Mouse (Mus musculus) hindbrain, embryonic 13.5 days (tissue): ENCODE results near the gene Gm49342. TPM values are rescaled to one million over a fixed set of nuclear protein-coding genes. Genes with fewer than 3 reads are reported as not detected.
"Not testable (repeated sequence)": the region's sequence is repeated elsewhere in the genome, so short reads cannot be mapped to it uniquely, and the experiment has no call there.

Source experiments
- ATAC-seq: fragments of 200-750 bp; cut with Nextera tagmentation; 2 replicates; pipeline ENCODE4 v1.8.0; 2017; ENCODE audit warnings: moderate TSS enrichment; ENCODE audit not compliant: low FRiP score
- H3K27ac ChIP-seq: fragments of 300-500 bp; sonication (generic); 2 replicates; pipeline ENCODE4 v1.5.1; 2015; ENCODE audit warnings: inconsistent platforms, mild to moderate bottlenecking, moderate library complexity
- H3K27me3 ChIP-seq: fragments of 300-500 bp; sonication (generic); 2 replicates; pipeline ENCODE4 v1.6.1; 2015; ENCODE audit warnings: mild to moderate bottlenecking, inconsistent platforms
- H3K36me3 ChIP-seq: fragments of 300-500 bp; sonication (generic); 2 replicates; pipeline ENCODE4 v1.6.1; 2015; ENCODE audit warnings: mild to moderate bottlenecking, inconsistent platforms
- H3K4me1 ChIP-seq: fragments of 300-500 bp; sonication (generic); replicated peaks from 2 replicates; pipeline ENCODE4 v1.6.1; 2015; ENCODE audit warnings: inconsistent platforms
- H3K4me2 ChIP-seq: fragments of 300-500 bp; sonication (generic); 2 replicates; pipeline ENCODE4 v1.6.1; 2015; ENCODE audit warnings: inconsistent platforms, mild to moderate bottlenecking, moderate library complexity
- H3K4me3 ChIP-seq: fragments of 300-500 bp; sonication (generic); 2 replicates; pipeline ENCODE4 v1.5.1; 2015; ENCODE audit warnings: mild to moderate bottlenecking, inconsistent platforms
- H3K9ac ChIP-seq: fragments of 300-500 bp; sonication (generic); 2 replicates; pipeline ENCODE4 v1.6.1; 2015; ENCODE audit warnings: mild to moderate bottlenecking, inconsistent platforms
- H3K9me3 ChIP-seq: fragments of 300-500 bp; sonication (generic); 2 replicates; pipeline ENCODE4 v1.6.1; 2016; ENCODE audit warnings: inconsistent platforms
- WGBS: fragments of 180-500 bp; shearing (Covaris S2); methylation state at CpG from one replicate; pipeline ENCODE4 v1.1.7; 2015; 5-methylcytosine and 5-hydroxymethylcytosine counted together
- polyA plus RNA-seq: library from polyadenylated mRNA; unstranded; fragments of >200 nt; fragmentation: Nextera tagmentation; extraction: Ambion mirVana; gene quantifications from 2 replicates; pipeline ENCODE4 v1.2.1, GENCODE M21; 2015

Gene Gm49342
- polyA plus RNA-seq: not detected in 2 replicates

- Histone ChIP-seq H3K4me2 (peak within 1 kb of the TSS; percentile 61), H3K4me1 (peaks cover 8% of the 10 kb centered on the region), H3K27me3 (no peaks in the 10 kb centered on the region), H3K9ac (peak within 1 kb of the TSS; percentile 67), H3K27ac (peak within 1 kb of the TSS; percentile 83), H3K36me3 (no peaks in the 10 kb centered on the region), H3K4me3 (peak within 1 kb of the TSS; percentile 47), H3K9me3 (no peaks in the 10 kb centered on the region)
- peak; percentile 97 for ATAC-seq
- WGBS: 19% methylated on average over 31 of the region's 31 CpGs
Measured at GRCm38 (mm10) chr14:50943932-50944667, at the start of gene Gm49342. Gene Gm49342 (plus strand): TSS chr14:50944517.

GRCm38 (mm10) chr14:50895407-50895806 is 48.9 kb upstream of the Gm49342 start:
- H3K36me3 ChIP-seq: no peaks in the 10 kb centered on the region
- peaks cover 17% of the 10 kb centered on the region for H3K4me1 ChIP-seq
- H3K4me3 ChIP-seq: no peak overlapping the region
- H3K27ac ChIP-seq: no peak overlapping the region
- ATAC-seq: no peak
- H3K9me3 ChIP-seq: no peaks in the 10 kb centered on the region
- H3K9ac ChIP-seq: no peak overlapping the region
- no peak overlapping the region for H3K4me2 ChIP-seq
- H3K27me3 ChIP-seq: peaks cover 12% of the 10 kb centered on the region

GRCm38 (mm10) chr14:50895985-50896746 is 48.2 kb upstream of the Gm49342 start:
- peak overlapping the region; percentile 78 for H3K9ac ChIP-seq
- peaks cover 12% of the 10 kb centered on the region for H3K27me3 ChIP-seq
- H3K4me2 ChIP-seq: peak overlapping the region; percentile 91
- WGBS: 16% methylated on average over 19 of the region's 19 CpGs
- no peaks in the 10 kb centered on the region for H3K36me3 ChIP-seq
- ATAC-seq: peak; percentile 44
- no peaks in the 10 kb centered on the region for H3K9me3 ChIP-seq
- peaks cover 17% of the 10 kb centered on the region for H3K4me1 ChIP-seq
- H3K27ac ChIP-seq: peak overlapping the region; percentile 24
- peak overlapping the region; percentile 55 for H3K4me3 ChIP-seq

- peaks cover 17% of the 10 kb centered on the region for H3K4me1 ChIP-seq
- H3K4me3 ChIP-seq: peak overlapping the region; percentile 55
- peak overlapping the region; percentile 78 for H3K9ac ChIP-seq
- H3K9me3 ChIP-seq: no peaks in the 10 kb centered on the region
- H3K27ac ChIP-seq: peak overlapping the region; percentile 24; the same call in 1 of the 2 replicates
- no peaks in the 10 kb centered on the region for H3K36me3 ChIP-seq
- 23% methylated on average over 23 of the region's 23 CpGs for WGBS
- peak overlapping the region; percentile 91 for H3K4me2 ChIP-seq
- ATAC-seq: peak; percentile 82
- H3K27me3 ChIP-seq: peaks cover 12% of the 10 kb centered on the region
Measured at GRCm38 (mm10) chr14:50896747-50897373, 47.5 kb upstream of the Gm49342 start.

- peak within 1 kb of the TSS; percentile 78 for H3K9ac ChIP-seq
- peak within 1 kb of the TSS; percentile 91 for H3K4me2 ChIP-seq
- no peaks in the 10 kb centered on the region for H3K36me3 ChIP-seq
- peak within 1 kb of the TSS; percentile 55 for H3K4me3 ChIP-seq
- no peaks in the 10 kb centered on the region for H3K9me3 ChIP-seq
- H3K27me3 ChIP-seq: peaks cover 12% of the 10 kb centered on the region
- no peak for ATAC-seq
- H3K4me1 ChIP-seq: peaks cover 17% of the 10 kb centered on the region
- 51% methylated on average over 7 of the region's 7 CpGs for WGBS
- H3K27ac ChIP-seq: peak within 1 kb of the TSS; percentile 24
Measured at GRCm38 (mm10) chr14:50897374-50897765, 46.9 kb upstream of the Gm49342 start, which contains the start of gene Klhl33. Gene Klhl33 (minus strand): TSS chr14:50897507.

- H3K4me2 ChIP-seq, H3K4me3 ChIP-seq, H3K36me3 ChIP-seq, H3K9me3 ChIP-seq, H3K9ac ChIP-seq, ATAC-seq, H3K27ac ChIP-seq: not testable (repeated sequence)
- WGBS: 91% methylated on average over 2 of the region's 2 CpGs
- H3K27me3 ChIP-seq: peaks cover 12% of the 10 kb centered on the region
- H3K4me1 ChIP-seq: peaks cover 17% of the 10 kb centered on the region
Measured at GRCm38 (mm10) chr14:50897992-50898391, 46.3 kb upstream of the Gm49342 start.

GRCm38 (mm10) chr14:50903973-50904827 is 40.1 kb upstream of the Gm49342 start:
- H3K36me3 ChIP-seq: no peaks in the 10 kb centered on the region; the same call in 1 of the 2 replicates
- peak overlapping the region; percentile 71 for H3K9ac ChIP-seq
- 4% methylated on average over 26 of the region's 26 CpGs for WGBS
- H3K4me3 ChIP-seq: peak overlapping the region; percentile 41
- H3K27me3 ChIP-seq: no peaks in the 10 kb centered on the region
- peak; percentile 91 for ATAC-seq
- H3K27ac ChIP-seq: no peak overlapping the region; the same call in 1 of the 2 replicates
- H3K4me2 ChIP-seq: peak overlapping the region; percentile 64
- H3K9me3 ChIP-seq: no peaks in the 10 kb centered on the region
- H3K4me1 ChIP-seq: peaks cover 8% of the 10 kb centered on the region; the same call in 1 of the 2 replicates

GRCm38 (mm10) chr14:50904828-50905129 is 39.5 kb upstream of the Gm49342 start:
- 82% methylated on average over 4 of the region's 4 CpGs for WGBS
- H3K4me1 ChIP-seq: peaks cover 8% of the 10 kb centered on the region; the same call in 1 of the 2 replicates
- no peak overlapping the region for H3K4me3 ChIP-seq
- H3K4me2 ChIP-seq: no peak overlapping the region
- H3K27ac ChIP-seq: no peak overlapping the region
- no peaks in the 10 kb centered on the region for H3K9me3 ChIP-seq
- no peak for ATAC-seq
- H3K36me3 ChIP-seq: no peaks in the 10 kb centered on the region; the same call in 1 of the 2 replicates
- no peak overlapping the region for H3K9ac ChIP-seq
- no peaks in the 10 kb centered on the region for H3K27me3 ChIP-seq

- H3K4me2 ChIP-seq, H3K27ac ChIP-seq, H3K4me3 ChIP-seq, ATAC-seq, H3K36me3 ChIP-seq, H3K9me3 ChIP-seq, H3K4me1 ChIP-seq, H3K27me3 ChIP-seq, H3K9ac ChIP-seq: not testable (repeated sequence)
Measured at GRCm38 (mm10) chr14:50905327-50905726, 39.0 kb upstream of the Gm49342 start.

- H3K4me2 ChIP-seq: no peak overlapping the region
- ATAC-seq: no peak
- no peak overlapping the region for H3K9ac ChIP-seq
- H3K27me3 ChIP-seq: no peaks in the 10 kb centered on the region
- peaks cover 18% of the 10 kb centered on the region for H3K36me3 ChIP-seq
- no peak overlapping the region for H3K27ac ChIP-seq
- peaks cover 8% of the 10 kb centered on the region; the same call in 1 of the 2 replicates for H3K4me1 ChIP-seq
- WGBS: 87% methylated on average over 4 of the region's 4 CpGs
- H3K9me3 ChIP-seq: no peaks in the 10 kb centered on the region
- H3K4me3 ChIP-seq: no peak overlapping the region
Measured at GRCm38 (mm10) chr14:50908126-50908525, 36.2 kb upstream of the Gm49342 start.

- 64% methylated on average over 3 of the region's 3 CpGs for WGBS
- no peaks in the 10 kb centered on the region for H3K27me3 ChIP-seq
- H3K4me2 ChIP-seq: no peak overlapping the region
- H3K4me1 ChIP-seq: no peaks in the 10 kb centered on the region
- no peak for ATAC-seq
- no peaks in the 10 kb centered on the region for H3K9me3 ChIP-seq
- peaks cover 48% of the 10 kb centered on the region for H3K36me3 ChIP-seq
- no peak overlapping the region for H3K27ac ChIP-seq
- no peak overlapping the region for H3K4me3 ChIP-seq
- no peak overlapping the region for H3K9ac ChIP-seq
Measured at GRCm38 (mm10) chr14:50911356-50911755, 33.0 kb upstream of the Gm49342 start.
